Mouse (Mus musculus): ENCODE results near the gene Smarcc2.

- TF ChIP-seq CTCF (conservative IDR thresholded peaks at IDR 0.05; ENCODE audit: insufficient read depth, insufficient read length, low read depth, low read length) (no peak), POLR2A (IDR thresholded peaks at IDR 0.05; ENCODE audit: low read depth, low read length) (no peak)
Observed at GRCm38 (mm10) chr10:128444354-128444753, 14.7 kb upstream of the Smarcc2 start.

Data from kidney, adult 2 months (tissue).